Mouse (Mus musculus): ENCODE results near the gene Pias3. TPM values are rescaled to one million over a fixed set of nuclear protein-coding genes. Genes with fewer than 3 reads are reported as not detected.
A peak's percentile ranks its signal among the peaks of the same experiment; 100 is the strongest.

Pias3 gene
- polyA plus RNA-seq, 1 experiment from 2014 or later, result 20.9 TPM

- peak; percentile 7; the same call in 1 of the 2 replicates for ATAC-seq (ENCODE audit: low read depth)
- Histone ChIP-seq H3K36me3 (ENCODE audit: control insufficient read depth, insufficient read depth, low read length) (peaks cover 30% of the 10 kb centered on the region), H3K27me3 (ENCODE audit: control insufficient read depth, insufficient read depth, low read length) (no peaks in the 10 kb centered on the region), H3K27ac (ENCODE audit: low read depth, low read length) (no peak overlapping the region), H3K4me3 (ENCODE audit: low read depth, low read length) (peak overlapping the region; percentile 51; the same call in 1 of the 2 replicates), H3K9me3 (ENCODE audit: control insufficient read depth, low read length) (no peaks in the 10 kb centered on the region), H3K4me1 (ENCODE audit: control insufficient read depth, insufficient read depth, low read length) (no peaks in the 10 kb centered on the region), H3K9ac (replicated peaks; ENCODE audit: low read depth, low read length) (peak overlapping the region; percentile 65; the same call in 1 of the 2 replicates), H3K4me2 (ENCODE audit: low read depth, low read length) (peak overlapping the region; percentile 85)
- 60% methylated on average over 2 of the region's 2 CpGs for WGBS
Measured at GRCm38 (mm10) chr3:96708684-96709064, 12.5 kb downstream of the Pias3 start.

GRCm38 (mm10) chr3:96714286-96714685, 18.1 kb downstream of the Pias3 start:
- Histone ChIP-seq H3K9ac (replicated peaks; ENCODE audit: low read depth, low read length) (no peak overlapping the region), H3K9me3 (ENCODE audit: control insufficient read depth, low read length) (no peaks in the 10 kb centered on the region), H3K4me2 (ENCODE audit: low read depth, low read length) (no peak overlapping the region), H3K4me1 (ENCODE audit: control insufficient read depth, insufficient read depth, low read length) (no peaks in the 10 kb centered on the region), H3K4me3 (ENCODE audit: low read depth, low read length) (no peak overlapping the region), H3K36me3 (ENCODE audit: control insufficient read depth, insufficient read depth, low read length) (peaks cover 40% of the 10 kb centered on the region), H3K27ac (ENCODE audit: low read depth, low read length) (no peak overlapping the region), H3K27me3 (ENCODE audit: control insufficient read depth, insufficient read depth, low read length) (no peaks in the 10 kb centered on the region)
- ATAC-seq (ENCODE audit: low read depth), result no peak
- WGBS, result 96% methylated on average over 5 of the region's 5 CpGs

- peaks cover 36% of the 10 kb centered on the region for H3K36me3 ChIP-seq (ENCODE audit: control insufficient read depth, insufficient read depth, low read length)
- H3K27ac ChIP-seq (ENCODE audit: low read depth, low read length), result no peak overlapping the region
- WGBS, result 62% methylated on average over 2 of the region's 2 CpGs
- H3K9me3 ChIP-seq (ENCODE audit: control insufficient read depth, low read length), result no peaks in the 10 kb centered on the region
- no peaks in the 10 kb centered on the region for H3K4me1 ChIP-seq (ENCODE audit: control insufficient read depth, insufficient read depth, low read length)
- no peak overlapping the region for H3K4me2 ChIP-seq (ENCODE audit: low read depth, low read length)
- no peaks in the 10 kb centered on the region for H3K27me3 ChIP-seq (ENCODE audit: control insufficient read depth, insufficient read depth, low read length)
- no peak overlapping the region for H3K9ac ChIP-seq (replicated peaks; ENCODE audit: low read depth, low read length)
- ATAC-seq (ENCODE audit: low read depth), result no peak
- H3K4me3 ChIP-seq (ENCODE audit: low read depth, low read length), result no peak overlapping the region
Measured at GRCm38 (mm10) chr3:96715854-96716253, 19.7 kb downstream of the Pias3 start.

- Histone ChIP-seq H3K4me3 (ENCODE audit: low read depth, low read length) (no peak overlapping the region), H3K9ac (replicated peaks; ENCODE audit: low read depth, low read length) (no peak overlapping the region), H3K36me3 (ENCODE audit: control insufficient read depth, insufficient read depth, low read length) (peaks cover 17% of the 10 kb centered on the region), H3K9me3 (ENCODE audit: control insufficient read depth, low read length) (no peaks in the 10 kb centered on the region), H3K4me1 (ENCODE audit: control insufficient read depth, insufficient read depth, low read length) (no peaks in the 10 kb centered on the region), H3K27ac (ENCODE audit: low read depth, low read length) (no peak overlapping the region), H3K4me2 (ENCODE audit: low read depth, low read length) (no peak overlapping the region), H3K27me3 (ENCODE audit: control insufficient read depth, insufficient read depth, low read length) (no peaks in the 10 kb centered on the region)
- no peak for ATAC-seq (ENCODE audit: low read depth)
- 40% methylated on average over 14 of the region's 14 CpGs for WGBS
Measured at GRCm38 (mm10) chr3:96719173-96719572, 23.0 kb downstream of the Pias3 start.

GRCm38 (mm10) chr3:96727343-96727827, 31.2 kb downstream of the Pias3 start, which contains the start of the genes Polr3c and Rnf115:
TSS of gene Polr3c (minus strand) at chr3:96727628.
TSS of gene Rnf115 (plus strand) at chr3:96727664.
- peak; percentile 98 for ATAC-seq (ENCODE audit: low read depth)
- peak within 1 kb of the TSS; percentile 81 for H3K27ac ChIP-seq (ENCODE audit: low read depth, low read length)
- under 1% methylated on average over 40 of the region's 52 CpGs for WGBS

GRCm38 (mm10) chr3:96727828-96728633, 31.8 kb downstream of the Pias3 start:
- WGBS, result 1% methylated on average over 36 of the region's 42 CpGs
- Histone ChIP-seq H3K9ac (replicated peaks; ENCODE audit: low read depth, low read length) (peak overlapping the region; percentile 80), H3K9me3 (ENCODE audit: control insufficient read depth, low read length) (no peaks in the 10 kb centered on the region), H3K4me1 (ENCODE audit: control insufficient read depth, insufficient read depth, low read length) (peaks cover 25% of the 10 kb centered on the region), H3K27ac (ENCODE audit: low read depth, low read length) (peak overlapping the region; percentile 81), H3K27me3 (ENCODE audit: control insufficient read depth, insufficient read depth, low read length) (no peaks in the 10 kb centered on the region), H3K4me2 (ENCODE audit: low read depth, low read length) (peak overlapping the region; percentile 54), H3K4me3 (ENCODE audit: low read depth, low read length) (peak overlapping the region; percentile 91), H3K36me3 (ENCODE audit: control insufficient read depth, insufficient read depth, low read length) (no peaks in the 10 kb centered on the region)
- ATAC-seq (ENCODE audit: low read depth), result peak; percentile 60

More at GRCm38 (mm10) chr3:96727343-96727827, 31.2 kb downstream of the Pias3 start, which contains the start of the genes Polr3c and Rnf115:
- Histone ChIP-seq H3K4me2 (ENCODE audit: low read depth, low read length) (peak within 1 kb of the TSS; percentile 54), H3K27me3 (ENCODE audit: control insufficient read depth, insufficient read depth, low read length) (no peaks in the 10 kb centered on the region), H3K9me3 (ENCODE audit: control insufficient read depth, low read length) (no peaks in the 10 kb centered on the region), H3K4me1 (ENCODE audit: control insufficient read depth, insufficient read depth, low read length) (peaks cover 25% of the 10 kb centered on the region), H3K36me3 (ENCODE audit: control insufficient read depth, insufficient read depth, low read length) (no peaks in the 10 kb centered on the region), H3K4me3 (ENCODE audit: low read depth, low read length) (peak within 1 kb of the TSS; percentile 91), H3K9ac (replicated peaks; ENCODE audit: low read depth, low read length) (peak within 1 kb of the TSS; percentile 80)

- peaks cover 25% of the 10 kb centered on the region for H3K4me1 ChIP-seq (ENCODE audit: control insufficient read depth, insufficient read depth, low read length)
- no peaks in the 10 kb centered on the region for H3K27me3 ChIP-seq (ENCODE audit: control insufficient read depth, insufficient read depth, low read length)
- H3K9me3 ChIP-seq (ENCODE audit: control insufficient read depth, low read length), result no peaks in the 10 kb centered on the region
- H3K27ac ChIP-seq (ENCODE audit: low read depth, low read length), result no peak overlapping the region
- peak overlapping the region; percentile 91 for H3K4me3 ChIP-seq (ENCODE audit: low read depth, low read length)
- H3K9ac ChIP-seq (replicated peaks; ENCODE audit: low read depth, low read length), result peak overlapping the region; percentile 80; the same call in 1 of the 2 replicates
- ATAC-seq (ENCODE audit: low read depth), result no peak
- peak overlapping the region; percentile 54 for H3K4me2 ChIP-seq (ENCODE audit: low read depth, low read length)
- no peaks in the 10 kb centered on the region for H3K36me3 ChIP-seq (ENCODE audit: control insufficient read depth, insufficient read depth, low read length)
- WGBS, result 51% methylated on average over 7 of the region's 7 CpGs
Measured at GRCm38 (mm10) chr3:96728634-96729402, 32.6 kb downstream of the Pias3 start.

GRCm38 (mm10) chr3:96729403-96729784, 33.2 kb downstream of the Pias3 start:
- WGBS, result 83% methylated on average over 3 of the region's 3 CpGs
- peaks cover 25% of the 10 kb centered on the region for H3K4me1 ChIP-seq (ENCODE audit: control insufficient read depth, insufficient read depth, low read length)
- no peaks in the 10 kb centered on the region for H3K36me3 ChIP-seq (ENCODE audit: control insufficient read depth, insufficient read depth, low read length)
- peak overlapping the region; percentile 54; the same call in 1 of the 2 replicates for H3K4me2 ChIP-seq (ENCODE audit: low read depth, low read length)
- H3K27ac ChIP-seq (ENCODE audit: low read depth, low read length), result no peak overlapping the region
- H3K9me3 ChIP-seq (ENCODE audit: control insufficient read depth, low read length), result no peaks in the 10 kb centered on the region
- no peak for ATAC-seq (ENCODE audit: low read depth)
- H3K27me3 ChIP-seq (ENCODE audit: control insufficient read depth, insufficient read depth, low read length), result no peaks in the 10 kb centered on the region
- peak overlapping the region; percentile 91; the same call in 1 of the 2 replicates for H3K4me3 ChIP-seq (ENCODE audit: low read depth, low read length)
- H3K9ac ChIP-seq (replicated peaks; ENCODE audit: low read depth, low read length), result no peak overlapping the region

All from neural tube, embryonic 14.5 days (tissue).